Mouse (Mus musculus): ENCODE results near the gene Chrna5. TPM values are rescaled to one million over a fixed set of nuclear protein-coding genes. Genes with fewer than 3 reads are reported as not detected.

Gene Chrna5
- polyA plus RNA-seq, 1 experiment from 2014 or later, result 0.97 TPM

GRCm38 (mm10) chr9:54950575-54951321 is 29.9 kb upstream of the Chrna5 start, which contains the start of the genes Psma4 and AY074887:
Gene Psma4 (plus strand): TSS chr9:54950790.
Gene AY074887 (minus strand): TSS chr9:54950998.
- WGBS, result under 1% methylated on average over 65 of the region's 65 CpGs
- ATAC-seq (replicated peaks; ENCODE audit: low FRiP score, low read depth) (peak; percentile 98), DNase-seq (ENCODE audit: low spot score) (peak; percentile 97)
- Histone ChIP-seq H3K4me1 (replicated peaks; ENCODE audit: insufficient read depth, low read length) (peaks cover 9% of the 10 kb centered on the region), H3K4me3 (replicated peaks; ENCODE audit: low read depth, low read length) (peak within 1 kb of the TSS; percentile 83), H3K27ac (peak within 1 kb of the TSS; percentile 84), H3K9ac (ENCODE audit: low read depth, low read length) (peak within 1 kb of the TSS; percentile 85), H3K36me3 (ENCODE audit: insufficient read depth, low read length) (peaks cover 24% of the 10 kb centered on the region), H3K4me2 (ENCODE audit: low read length) (peak within 1 kb of the TSS; percentile 72), H3K9me3 (replicated peaks; ENCODE audit: low read length) (no peaks in the 10 kb centered on the region), H3K27me3 (ENCODE audit: insufficient read depth, low read length) (no peaks in the 10 kb centered on the region)
- no peak for TF ChIP-seq CTCF (IDR thresholded peaks at IDR 0.05; ENCODE audit: low read depth)

GRCm38 (mm10) chr9:54961059-54961458 is 19.6 kb upstream of the Chrna5 start:
- no peak for TF ChIP-seq CTCF (IDR thresholded peaks at IDR 0.05; ENCODE audit: low read depth)
- DNase-seq (ENCODE audit: low spot score) (no peak), ATAC-seq (replicated peaks; ENCODE audit: low FRiP score, low read depth) (no peak)
- WGBS, result 93% methylated on average over 4 of the region's 4 CpGs
- Histone ChIP-seq H3K9me3 (replicated peaks; ENCODE audit: low read length) (no peaks in the 10 kb centered on the region), H3K4me1 (replicated peaks; ENCODE audit: insufficient read depth, low read length) (no peaks in the 10 kb centered on the region), H3K9ac (ENCODE audit: low read depth, low read length) (no peak overlapping the region), H3K27ac (no peak overlapping the region), H3K27me3 (ENCODE audit: insufficient read depth, low read length) (no peaks in the 10 kb centered on the region), H3K4me2 (ENCODE audit: low read length) (no peak overlapping the region), H3K36me3 (ENCODE audit: insufficient read depth, low read length) (peaks cover 17% of the 10 kb centered on the region), H3K4me3 (replicated peaks; ENCODE audit: low read depth, low read length) (no peak overlapping the region)

GRCm38 (mm10) chr9:54963669-54964068 is 17.0 kb upstream of the Chrna5 start:
- no peak for ATAC-seq (replicated peaks; ENCODE audit: low FRiP score, low read depth)

GRCm38 (mm10) chr9:54969972-54970637 is 10.6 kb upstream of the Chrna5 start:
- Histone ChIP-seq H3K27me3 (ENCODE audit: insufficient read depth, low read length) (no peaks in the 10 kb centered on the region), H3K9me3 (replicated peaks; ENCODE audit: low read length) (no peaks in the 10 kb centered on the region; the same call in 1 of the 2 replicates), H3K9ac (ENCODE audit: low read depth, low read length) (no peak overlapping the region), H3K4me1 (replicated peaks; ENCODE audit: insufficient read depth, low read length) (no peaks in the 10 kb centered on the region), H3K4me3 (replicated peaks; ENCODE audit: low read depth, low read length) (no peak overlapping the region), H3K27ac (no peak overlapping the region), H3K4me2 (ENCODE audit: low read length) (no peak overlapping the region), H3K36me3 (ENCODE audit: insufficient read depth, low read length) (no peaks in the 10 kb centered on the region)
- no peak for TF ChIP-seq CTCF (IDR thresholded peaks at IDR 0.05; ENCODE audit: low read depth)
- WGBS, result 74% methylated on average over 8 of the region's 8 CpGs
- ATAC-seq (replicated peaks; ENCODE audit: low FRiP score, low read depth) (no peak), DNase-seq (ENCODE audit: low spot score) (no peak)

More at GRCm38 (mm10) chr9:54963669-54964068, 17.0 kb upstream of the Chrna5 start:
- Histone ChIP-seq H3K9me3 (replicated peaks; ENCODE audit: low read length) (no peaks in the 10 kb centered on the region; the same call in 1 of the 2 replicates), H3K27me3 (ENCODE audit: insufficient read depth, low read length) (no peaks in the 10 kb centered on the region), H3K4me2 (ENCODE audit: low read length) (no peak overlapping the region), H3K9ac (ENCODE audit: low read depth, low read length) (no peak overlapping the region), H3K4me3 (replicated peaks; ENCODE audit: low read depth, low read length) (no peak overlapping the region), H3K36me3 (ENCODE audit: insufficient read depth, low read length) (0 out of 2 replicates have a peak, but pooled peaks cover 5% of the 10 kb centered on the region), H3K27ac (no peak overlapping the region), H3K4me1 (replicated peaks; ENCODE audit: insufficient read depth, low read length) (no peaks in the 10 kb centered on the region)
- no peak for DNase-seq (ENCODE audit: low spot score)
- TF ChIP-seq CTCF (IDR thresholded peaks at IDR 0.05; ENCODE audit: low read depth), result no peak

- Histone ChIP-seq H3K9me3 (replicated peaks; ENCODE audit: low read length) (no peaks in the 10 kb centered on the region), H3K4me1 (replicated peaks; ENCODE audit: insufficient read depth, low read length) (peaks cover 9% of the 10 kb centered on the region; the same call in 1 of the 2 replicates), H3K27me3 (ENCODE audit: insufficient read depth, low read length) (peaks cover 18% of the 10 kb centered on the region), H3K4me3 (replicated peaks; ENCODE audit: low read depth, low read length) (peak overlapping the region; percentile 67), H3K27ac (no peak overlapping the region), H3K9ac (ENCODE audit: low read depth, low read length) (peak overlapping the region; percentile 42; the same call in 1 of the 2 replicates), H3K36me3 (ENCODE audit: insufficient read depth, low read length) (no peaks in the 10 kb centered on the region), H3K4me2 (ENCODE audit: low read length) (peak overlapping the region; percentile 94)
- WGBS, result under 1% methylated on average over 63 of the region's 85 CpGs
- ATAC-seq (replicated peaks; ENCODE audit: low FRiP score, low read depth), result peak; percentile 73; the same call in 1 of the 2 replicates
- no peak for TF ChIP-seq CTCF (IDR thresholded peaks at IDR 0.05; ENCODE audit: low read depth)
- peak; percentile 44 for DNase-seq (ENCODE audit: low spot score)
These were observed 861 bp downstream of the Chrna5 start for GRCm38 (mm10) chr9:54981291-54982191.
